10 mouse cellular contexts compared by ENCODE assay signal in genomic region chr12:111816967-111817366, GRCm38 (mm10). TPM values are rescaled to one million over a fixed set of nuclear protein-coding genes. Genes with fewer than 3 reads are reported as not detected.
DNase-seq lines count a peak whose midpoint lies in the region; ATAC-seq and TF ChIP-seq lines count a peak whose summit lies in the region.
"Had no signal": no experiment of that assay in that cellular context is flagged by ENCODE, and none has a peak within 500 bp of the region (broad histone marks: within the 10 kb centered on the region; RNA-seq: fewer than 3 reads in every experiment).

No protein-coding gene starts in this region.

- TF ChIP-seq CTCF in hindbrain, postnatal 0 days (IDR thresholded peaks at IDR 0.05; ENCODE audit: low read depth) = peak; percentile 25; the same call in 1 of the 2 replicates

- H3K9ac ChIP-seq in hindbrain, postnatal 0 days (replicated peaks; ENCODE audit: low read length) = no peak overlapping the region
- no peak overlapping the region for H3K9ac ChIP-seq in hindbrain, embryonic 14.5 days

- H3K9me3 ChIP-seq in hindbrain, postnatal 0 days (ENCODE audit: low read length) = no peaks in the 10 kb centered on the region
- H3K9me3 ChIP-seq in hindbrain, embryonic 14.5 days (ENCODE audit: control insufficient read depth, low read length) = no peaks in the 10 kb centered on the region
- H3K9me3 ChIP-seq: megakaryocyte, embryonic 14.5 days had no signal

- no peak for DNase-seq in hindbrain, postnatal 0 days (ENCODE audit: low spot score)
- no peak for DNase-seq in hindbrain, embryonic 14.5 days (ENCODE audit: low spot score)
- peak; percentile 74 for DNase-seq in c-Kit-positive CD71-positive TER-119-positive erythroid progenitor cells, embryonic 14.5 days (ENCODE audit: low spot score)
- peak; percentile 56 for DNase-seq in kidney, adult 9 months
- no peak for DNase-seq in thymus, postnatal 4 days
- DNase-seq in right cerebral cortex, postnatal 36 days (ENCODE audit: low spot score in 2 of 2) = no peak
- DNase-seq: cerebellum, adult 9-11 months had no signal

- no peaks in the 10 kb centered on the region for H3K36me3 ChIP-seq in hindbrain, postnatal 0 days (ENCODE audit: insufficient read depth, low read length)
- H3K36me3 ChIP-seq in hindbrain, embryonic 14.5 days (replicated peaks; ENCODE audit: control insufficient read depth, insufficient read depth) = no peaks in the 10 kb centered on the region

- no peak for ATAC-seq in hindbrain, postnatal 0 days
- ATAC-seq in hindbrain, embryonic 14.5 days (ENCODE audit: low FRiP score) = no peak
- ATAC-seq in megakaryocyte progenitor cell, adult 5-6 weeks (replicated peaks; ENCODE audit: poor library complexity) = peak; percentile 12; the same call in 1 of the 2 replicates
- ATAC-seq in activated CD4-positive, CD25-positive, alpha-beta regulatory T cell, adult 4 months = no peak

- H3K4me2 ChIP-seq in hindbrain, postnatal 0 days (ENCODE audit: low read depth, low read length) = peak overlapping the region; percentile 84; the same call in 1 of the 2 replicates
- no peak overlapping the region for H3K4me2 ChIP-seq in hindbrain, embryonic 14.5 days (replicated peaks)

- H3K27ac ChIP-seq in hindbrain, postnatal 0 days = no peak overlapping the region
- no peak overlapping the region for H3K27ac ChIP-seq in hindbrain, embryonic 14.5 days

- WGBS in hindbrain, postnatal 0 days = 73% methylated on average over 9 of the region's 9 CpGs
- WGBS in hindbrain, embryonic 14.5 days = 58% methylated on average over 9 of the region's 9 CpGs

- peaks cover 14% of the 10 kb centered on the region for H3K4me1 ChIP-seq in hindbrain, postnatal 0 days (ENCODE audit: insufficient read depth, low read length)
- peaks cover 15% of the 10 kb centered on the region for H3K4me1 ChIP-seq in hindbrain, embryonic 14.5 days (replicated peaks; ENCODE audit: control insufficient read depth, insufficient read depth, low read length)

- no peaks in the 10 kb centered on the region for H3K27me3 ChIP-seq in hindbrain, postnatal 0 days (ENCODE audit: insufficient read depth, low read length)
- H3K27me3 ChIP-seq in hindbrain, embryonic 14.5 days (ENCODE audit: control insufficient read depth, insufficient read depth, low read length) = no peaks in the 10 kb centered on the region
- H3K27me3 ChIP-seq: megakaryocyte, embryonic 14.5 days had no signal

- no peak overlapping the region for H3K4me3 ChIP-seq in hindbrain, postnatal 0 days (ENCODE audit: low read length)
- H3K4me3 ChIP-seq in hindbrain, embryonic 14.5 days (replicated peaks; ENCODE audit: low read length) = no peak overlapping the region
- H3K4me3 ChIP-seq: megakaryocyte, embryonic 14.5 days had no signal

RNA-seq across cellular contexts. Expression of gene Zfyve21, which starts 3.0 kb away (rescaled TPM):
- 43.4 and 44.3 TPM in 2 replicates for total RNA-seq in hindbrain, postnatal 0 days (2014; rRNA removed)
- 44.8 and 48.3 TPM in 2 replicates for polyA plus RNA-seq in hindbrain, postnatal 0 days (2015; fragmentation: Nextera tagmentation; extraction: Ambion mirVana)
- polyA plus RNA-seq in hindbrain, embryonic 14.5 days (2014; fragmentation: Nextera tagmentation; extraction: Ambion mirVana) = 36.7 and 40.1 TPM in 2 replicates
- total RNA-seq in megakaryocyte progenitor cell, adult 5-6 weeks (2015) = 7.5 and 8.7 TPM in 2 replicates
- total RNA-seq in megakaryocyte progenitor cell, adult 5-6 weeks (2017) = 7.5 and 9.6 TPM in 2 replicates
- polyA plus RNA-seq in activated CD4-positive, CD25-positive, alpha-beta regulatory T cell, adult 4 months (2017; shearing (Covaris generic)) = 1 to 10 TPM; 3.4 to 3.5 TPM

RNA-seq across cellular contexts. Expression of gene Xrcc3, which starts 3.3 kb away (rescaled TPM):
- 16.8 and 17.4 TPM in 2 replicates for total RNA-seq in hindbrain, postnatal 0 days (2014; rRNA removed)
- polyA plus RNA-seq in hindbrain, postnatal 0 days (2015; fragmentation: Nextera tagmentation; extraction: Ambion mirVana) = 2.6 and 2.7 TPM in 2 replicates
- polyA plus RNA-seq in hindbrain, embryonic 14.5 days (2014; fragmentation: Nextera tagmentation; extraction: Ambion mirVana) = 2.6 and 3.1 TPM in 2 replicates
- 8.8 and 14.8 TPM in 2 replicates for total RNA-seq in megakaryocyte progenitor cell, adult 5-6 weeks (2015)
- total RNA-seq in megakaryocyte progenitor cell, adult 5-6 weeks (2017) = 8.2 and 15.1 TPM in 2 replicates
- 1 to 10 TPM; 4.0 to 5.6 TPM for polyA plus RNA-seq in activated CD4-positive, CD25-positive, alpha-beta regulatory T cell, adult 4 months (2017; shearing (Covaris generic))

RNA-seq across cellular contexts. Expression of gene Klc1, which starts 58.3 kb away (rescaled TPM):
- 421 and 496 TPM in 2 replicates for total RNA-seq in hindbrain, postnatal 0 days (2014; rRNA removed)
- 583 and 600 TPM in 2 replicates for polyA plus RNA-seq in hindbrain, postnatal 0 days (2015; fragmentation: Nextera tagmentation; extraction: Ambion mirVana)
- 586 and 635 TPM in 2 replicates for polyA plus RNA-seq in hindbrain, embryonic 14.5 days (2014; fragmentation: Nextera tagmentation; extraction: Ambion mirVana)
- 20.8 and 24.1 TPM in 2 replicates for total RNA-seq in megakaryocyte progenitor cell, adult 5-6 weeks (2015)
- 37.9 and 76.1 TPM in 2 replicates for total RNA-seq in megakaryocyte progenitor cell, adult 5-6 weeks (2017)
- 10 to 100 TPM; 14.7 to 17.6 TPM for polyA plus RNA-seq in activated CD4-positive, CD25-positive, alpha-beta regulatory T cell, adult 4 months (2017; shearing (Covaris generic))

Comparison
In these comparisons a context has a peak if more than half of its experiments do, and no peak if none do; other contexts are left out.
1. DNase-seq: peak in c-Kit-positive CD71-positive TER-119-positive erythroid progenitor cells, embryonic 14.5 days (single experiment) and kidney, adult 9 months (single experiment); none in hindbrain, postnatal 0 days (single experiment), hindbrain, embryonic 14.5 days (single experiment), thymus, postnatal 4 days (single experiment) and right cerebral cortex, postnatal 36 days (0 of 2).
2. RNA of gene Klc1, which starts 58.3 kb away (polyA plus RNA-seq): 583 to 600 TPM in hindbrain, postnatal 0 days and 586 to 635 TPM in hindbrain, embryonic 14.5 days; 14.7 to 17.6 TPM in activated CD4-positive, CD25-positive, alpha-beta regulatory T cell, adult 4 months; every median in the first group is over 10 times any median in the second.